Mouse (Mus musculus) lung, postnatal 36 days (tissue): ENCODE results near the gene Rin2.
"Not testable (repeated sequence)": the region's sequence is repeated elsewhere in the genome, so short reads cannot be mapped to it uniquely, and the experiment has no call there.

ENCODE experiments used
- DNase-seq: peaks from one replicate; pipeline ENCODE4 v3.0.0; 2022; ENCODE audit warnings: mixed read lengths

Gene Rin2

DNA sequence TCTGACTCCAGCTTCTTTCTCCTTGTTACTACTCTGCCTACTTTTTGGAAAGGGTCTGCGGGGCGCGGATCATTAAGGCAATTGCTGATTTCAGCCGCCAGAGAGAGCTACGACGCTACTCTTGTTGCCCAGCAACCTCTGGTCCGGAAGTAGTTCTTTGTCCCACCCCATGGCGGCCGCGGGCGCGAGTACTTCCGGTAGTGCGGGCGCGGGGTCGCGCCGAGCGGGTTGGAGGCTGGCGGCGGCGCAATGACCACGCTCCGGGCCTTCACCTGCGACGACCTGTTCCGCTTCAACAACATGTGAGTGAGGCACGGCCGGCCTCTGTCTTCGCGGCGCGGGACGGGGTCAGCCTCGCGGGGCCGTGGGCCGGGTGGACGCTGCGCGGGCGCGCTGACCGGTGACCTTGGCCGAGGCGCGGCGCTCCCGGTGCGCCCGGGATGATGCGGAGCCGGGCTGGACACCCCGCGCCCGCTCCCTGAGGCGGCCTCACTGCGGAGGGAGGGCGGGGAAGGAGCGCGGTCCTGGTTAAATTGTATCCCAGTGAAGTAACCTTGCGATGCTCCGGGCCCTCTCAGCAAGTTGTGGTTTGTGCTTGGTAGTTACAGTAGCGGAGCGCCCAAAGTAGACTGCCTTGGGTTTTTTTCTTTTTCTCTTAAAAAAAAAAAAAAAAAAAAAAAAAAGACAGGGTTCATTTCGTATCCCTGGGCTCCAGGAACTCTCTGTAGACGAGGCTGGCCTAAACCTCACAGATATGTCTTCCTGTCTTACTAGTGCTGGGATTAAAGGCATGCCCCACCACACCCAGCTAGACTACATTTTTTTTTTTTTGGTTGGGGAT, 228.3 kb downstream of the Rin2 start:
- DNase-seq, result peak; percentile 93

DNA sequence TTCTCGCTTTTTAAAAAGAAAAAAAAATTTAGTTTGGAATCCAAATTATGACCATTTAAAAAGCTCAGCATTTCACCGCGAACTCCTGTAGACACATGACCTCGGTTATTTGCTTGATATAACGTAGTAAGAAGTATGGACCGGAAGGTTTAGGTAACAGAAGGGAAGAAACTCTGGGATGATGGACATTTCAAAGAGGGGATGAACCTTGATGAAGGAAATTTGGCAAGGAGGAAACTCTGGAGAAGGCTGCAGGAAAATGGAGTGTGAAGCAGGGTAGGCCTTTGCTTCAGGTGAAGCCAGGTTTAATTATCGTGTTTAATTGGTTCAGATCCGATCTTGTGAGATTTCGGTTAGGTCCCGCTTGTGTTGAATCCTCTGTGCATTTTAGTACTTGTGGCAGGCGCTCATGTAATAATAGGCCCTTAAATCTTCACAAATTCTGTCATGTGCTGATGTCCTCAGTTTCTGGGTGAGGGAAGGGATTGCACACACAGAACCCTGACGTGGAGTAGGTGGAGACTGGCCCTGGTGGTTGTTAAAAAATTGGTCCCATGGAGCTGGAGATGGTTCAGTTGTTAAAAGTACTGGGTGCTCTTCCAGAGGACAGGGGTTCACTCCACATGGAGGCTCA, 229.1 kb downstream of the Rin2 start:
- no peak for DNase-seq

DNA sequence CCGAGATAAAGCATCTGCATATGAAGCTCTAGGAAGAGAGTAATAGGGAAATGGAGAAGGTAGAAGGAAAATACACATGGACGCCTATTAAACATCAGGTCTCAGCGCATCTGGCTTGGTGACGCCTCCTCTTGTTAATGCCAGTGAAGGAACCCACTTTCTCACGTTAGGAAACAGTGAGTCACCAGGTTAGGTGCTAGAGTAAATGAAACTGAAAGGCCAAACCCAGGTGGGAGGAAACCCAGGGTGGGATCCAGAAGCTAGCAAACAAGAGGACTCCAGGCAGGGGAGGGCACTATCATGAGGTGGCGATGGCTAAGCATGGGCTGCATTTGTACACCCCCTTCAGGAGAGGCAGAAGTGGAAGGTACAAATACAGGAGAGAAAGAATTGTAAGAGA, 230.1 kb downstream of the Rin2 start:
- no peak for DNase-seq

DNA sequence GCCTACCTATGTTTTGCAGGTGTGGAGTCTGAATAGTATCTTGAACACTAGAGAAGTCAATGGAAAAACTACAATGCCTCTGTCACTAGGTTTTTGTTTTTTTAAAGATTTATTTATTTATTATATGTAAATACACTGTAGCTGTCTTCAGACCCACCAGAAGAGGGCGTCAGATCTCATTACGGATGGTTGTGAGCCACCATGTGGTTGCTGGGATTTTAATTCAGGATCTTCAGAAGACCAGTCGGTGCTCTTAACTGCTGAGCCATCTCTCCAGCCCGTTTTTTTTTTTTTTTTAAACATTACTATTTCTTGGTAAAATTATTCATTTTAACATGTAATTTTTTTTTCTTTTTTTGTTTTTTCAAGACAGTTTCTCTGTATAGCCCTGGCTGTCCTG, 230.9 kb downstream of the Rin2 start:
- not testable (repeated sequence) for DNase-seq

DNA sequence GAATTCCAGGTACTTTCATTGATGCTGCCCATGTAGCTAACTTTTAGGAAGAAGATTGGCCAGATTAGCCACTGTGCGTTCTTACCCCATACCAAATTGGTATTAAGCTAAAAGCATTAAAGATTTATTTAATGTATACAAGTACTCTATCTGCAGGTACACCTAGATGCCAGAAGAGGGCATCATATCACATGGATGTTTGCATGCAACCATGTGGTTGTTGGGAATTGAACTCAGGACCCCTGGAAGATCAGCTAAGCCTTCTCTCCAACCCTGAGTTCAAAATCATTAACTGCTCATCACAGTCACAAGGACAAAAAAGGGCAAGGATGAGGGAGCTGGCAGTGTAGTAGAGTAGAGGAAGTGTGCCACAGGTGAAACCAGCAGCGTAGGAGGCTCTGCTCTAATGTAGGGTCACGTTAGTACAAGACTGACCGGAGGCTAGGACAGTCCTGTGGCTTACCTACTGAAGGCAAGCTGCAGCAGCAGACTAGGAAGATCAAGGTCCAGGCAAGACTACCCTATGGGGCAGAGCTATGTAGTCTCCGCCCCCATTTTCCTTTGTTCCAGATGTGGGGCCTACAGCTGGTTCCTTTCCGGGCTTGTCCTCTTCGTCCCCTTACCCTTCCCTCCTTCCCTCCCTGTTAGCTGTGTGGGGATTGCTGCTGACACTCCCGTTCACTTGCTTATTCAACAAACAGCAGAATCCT, 246.1 kb downstream of the Rin2 start:
- no peak for DNase-seq

DNA sequence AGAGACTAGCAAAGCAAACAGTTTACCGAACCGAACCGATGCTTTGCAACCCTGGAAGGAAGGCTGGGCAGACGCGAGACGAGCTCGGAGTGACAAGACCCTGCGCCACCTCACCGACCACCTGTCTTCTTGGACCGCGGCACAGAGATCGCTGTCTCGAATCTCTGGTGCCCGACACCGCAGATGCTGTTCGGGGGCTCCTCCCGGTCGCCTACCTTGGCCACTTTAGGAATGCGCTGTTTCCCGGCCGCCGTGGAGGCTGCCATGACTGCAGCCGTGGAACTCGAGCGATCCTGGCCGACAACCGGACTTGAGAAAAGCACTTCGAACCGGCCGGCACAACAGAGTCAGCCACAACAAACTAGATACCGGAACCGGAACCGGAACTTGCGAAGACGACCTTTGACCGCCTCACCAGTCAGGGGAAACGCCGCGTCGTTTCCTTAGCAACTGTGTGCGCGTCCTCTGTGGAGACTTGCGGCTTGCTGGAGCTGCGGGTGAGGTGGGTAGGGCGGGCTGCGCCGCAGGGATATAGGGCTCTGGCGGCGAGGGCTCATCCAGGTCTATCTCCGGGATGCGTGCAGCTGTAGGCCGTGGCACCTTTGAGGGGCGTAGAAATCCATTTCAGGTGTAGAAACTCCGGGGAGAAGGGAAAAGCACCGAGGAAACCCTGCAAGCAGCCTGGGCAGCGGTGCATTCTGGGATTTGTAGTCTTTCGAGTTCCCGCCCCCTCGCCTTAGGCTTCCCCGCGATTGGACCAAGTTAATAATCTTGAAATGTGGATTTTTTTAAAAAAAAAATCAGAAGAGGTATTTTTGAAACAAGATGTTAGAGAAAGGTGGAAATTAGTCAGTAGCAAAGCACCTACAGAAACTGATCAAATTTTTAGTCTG, 259.6 kb downstream of the Rin2 start, which contains the start of the genes Cfap61 and Crnkl1:
Gene Cfap61 (plus strand): TSS at position 446 of the 893 bp plus-strand sequence.
Gene Crnkl1 (minus strand): TSS at position 676 of the 893 bp plus-strand sequence.
- peak; percentile 97 for DNase-seq

DNA sequence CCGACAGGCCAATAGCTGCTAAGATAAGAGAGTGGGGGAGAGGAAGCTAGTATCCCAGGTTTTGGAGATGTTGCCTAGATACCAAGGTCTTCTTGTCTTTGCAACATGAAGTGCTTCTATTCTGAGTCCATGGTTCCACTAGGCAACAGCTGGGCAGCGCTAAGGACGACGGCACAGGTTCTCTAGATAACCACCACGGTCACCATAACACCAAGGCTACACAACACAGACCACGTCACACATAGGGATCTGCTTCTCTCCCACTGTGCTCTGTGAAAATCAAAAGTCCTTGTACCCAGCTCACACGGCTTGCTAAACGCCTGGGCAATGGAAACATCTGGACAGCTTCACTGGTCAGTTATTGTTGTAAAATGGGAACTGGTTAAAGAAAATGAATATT, 262.0 kb downstream of the Rin2 start:
- no peak for DNase-seq
